Mouse (Mus musculus): ENCODE data around the gene Eno2. TPM values are rescaled to one million over a fixed set of nuclear protein-coding genes. Genes with fewer than 3 reads are reported as not detected.

Gene Eno2
- 56.4 and 62.0 TPM in 2 replicates for polyA plus RNA-seq (2012; rRNA removed)

DNA sequence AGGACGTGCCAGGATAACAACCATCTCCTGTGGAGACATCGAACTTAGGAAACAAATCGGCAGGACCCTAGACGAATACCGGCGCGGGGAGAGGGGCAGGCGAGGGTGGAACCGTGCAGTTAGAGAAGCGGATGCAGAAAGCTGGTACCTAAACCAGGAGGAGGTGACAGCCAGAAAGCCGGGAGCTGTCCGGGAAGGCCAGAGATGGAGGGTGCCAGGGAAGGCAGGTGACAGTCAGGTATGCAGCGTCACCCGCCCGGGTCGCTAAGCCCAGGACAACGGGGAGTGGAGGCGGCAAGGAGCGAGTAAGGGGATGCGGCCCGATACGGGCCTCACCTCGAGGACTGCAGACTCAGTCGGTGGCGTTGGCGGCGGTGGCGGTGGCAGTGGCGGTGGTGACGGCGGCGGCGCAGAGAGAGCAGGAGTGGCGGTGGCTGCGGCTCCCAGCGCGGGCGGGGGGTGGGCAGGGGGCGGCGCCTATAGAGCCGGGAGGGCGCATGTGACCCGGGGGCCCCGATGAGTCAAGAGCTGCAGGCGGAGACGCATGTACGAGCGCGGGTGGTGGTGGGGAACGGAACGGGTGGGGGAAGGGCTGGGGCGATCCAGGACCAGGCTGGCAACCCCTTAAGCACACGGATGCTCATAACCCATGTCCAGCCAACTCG is at the start of gene Eno2:
Eno2 (minus strand) TSS at position 573 of the 665 bp plus-strand sequence.

DNA sequence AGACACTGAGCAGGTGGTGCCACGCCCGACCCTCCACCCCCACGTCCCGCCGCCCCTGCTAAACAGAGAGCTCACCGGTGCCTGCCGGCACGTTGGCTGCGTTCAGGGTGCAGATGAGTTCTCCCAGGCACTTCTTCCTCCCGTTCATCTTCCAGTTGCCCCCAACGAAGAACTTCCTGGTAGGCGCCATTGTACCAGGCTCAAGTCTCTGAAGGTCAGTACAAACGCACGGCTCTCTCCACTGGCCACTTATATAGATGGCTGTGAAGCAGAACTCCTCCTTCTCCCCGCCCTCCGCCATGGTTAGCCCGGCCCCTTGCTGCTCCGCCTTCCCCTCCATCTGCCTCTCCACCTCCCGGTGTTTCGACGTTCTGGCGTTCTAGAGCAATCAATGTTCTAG is 44.5 kb upstream of the Eno2 start, which contains the start of gene Tpi1:
Tpi1 (minus strand) TSS at position 364 of the 400 bp plus-strand sequence.

DNA sequence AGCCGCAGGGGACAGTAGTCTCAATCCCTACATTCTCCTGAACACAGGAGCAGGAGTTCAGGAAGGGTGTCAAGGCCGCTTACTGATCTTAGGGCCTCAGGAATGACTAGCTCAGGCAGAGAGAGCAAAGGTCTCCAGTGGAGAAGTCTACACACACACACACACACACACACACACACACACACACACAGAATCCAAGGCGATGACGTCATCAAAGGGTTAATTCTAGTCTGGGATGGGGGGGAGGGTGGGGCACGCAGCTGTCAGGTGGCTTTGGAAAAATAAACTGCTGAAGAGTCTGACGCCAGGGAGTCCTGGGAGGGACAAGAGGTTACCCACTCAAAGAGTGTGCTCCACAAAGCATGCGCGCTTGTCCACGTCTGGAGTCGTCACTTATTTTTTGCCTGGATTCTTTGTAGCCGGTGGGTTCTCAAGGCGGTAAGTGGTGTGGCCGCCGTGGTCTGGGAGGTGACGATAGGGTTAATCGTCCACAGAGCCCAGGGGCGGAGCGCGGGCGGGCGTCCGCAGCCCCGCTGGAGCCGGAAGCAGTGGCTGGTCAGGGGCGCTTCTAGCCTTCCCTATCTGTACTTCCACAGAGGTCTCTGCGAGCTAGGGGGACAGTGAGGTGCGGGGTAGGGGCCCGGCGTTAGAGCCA is 39.0 kb upstream of the Eno2 start, which contains the start of gene Spsb2:
Spsb2 (plus strand) TSS at position 304 of the 655 bp plus-strand sequence.

DNA sequence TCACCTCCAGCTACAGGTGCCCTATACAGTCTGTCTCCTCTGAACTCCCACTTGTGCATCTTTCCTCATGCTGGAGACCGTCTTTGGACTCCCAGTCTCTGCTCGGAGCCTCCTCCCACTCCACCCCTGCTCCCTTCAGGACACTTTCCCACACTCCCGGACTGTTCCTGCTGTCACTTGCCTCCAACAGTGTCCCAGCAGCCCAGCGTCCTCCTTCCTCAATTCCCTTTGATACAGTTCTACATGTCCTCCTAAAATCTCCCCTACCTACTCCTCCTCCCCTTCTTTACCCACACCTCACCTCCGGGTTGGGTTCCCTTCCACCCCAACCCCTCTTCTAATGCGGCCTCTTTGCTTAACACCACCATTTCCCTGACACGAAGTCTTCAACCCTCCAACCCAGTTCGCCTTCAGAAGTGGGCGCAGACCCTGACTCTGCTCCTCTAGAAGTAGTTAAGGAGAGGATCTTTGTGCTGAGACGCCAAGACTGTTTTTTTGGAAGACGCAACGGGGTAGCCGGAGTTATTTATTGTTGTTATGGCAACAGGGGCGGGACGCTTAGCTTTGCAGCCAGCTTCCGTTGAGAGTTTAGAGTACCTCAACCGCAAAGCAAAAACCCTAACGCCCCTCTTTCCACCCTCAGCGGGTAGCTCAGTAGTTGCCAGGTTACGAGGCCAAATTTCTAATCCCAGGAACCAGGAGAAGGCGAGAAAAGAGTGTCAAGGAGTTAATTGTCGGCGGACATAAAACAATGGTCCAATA is 9.9 kb upstream of the Eno2 start, which contains the start of gene Lrrc23:
Lrrc23 (minus strand) TSS at position 506 of the 762 bp plus-strand sequence.

DNA sequence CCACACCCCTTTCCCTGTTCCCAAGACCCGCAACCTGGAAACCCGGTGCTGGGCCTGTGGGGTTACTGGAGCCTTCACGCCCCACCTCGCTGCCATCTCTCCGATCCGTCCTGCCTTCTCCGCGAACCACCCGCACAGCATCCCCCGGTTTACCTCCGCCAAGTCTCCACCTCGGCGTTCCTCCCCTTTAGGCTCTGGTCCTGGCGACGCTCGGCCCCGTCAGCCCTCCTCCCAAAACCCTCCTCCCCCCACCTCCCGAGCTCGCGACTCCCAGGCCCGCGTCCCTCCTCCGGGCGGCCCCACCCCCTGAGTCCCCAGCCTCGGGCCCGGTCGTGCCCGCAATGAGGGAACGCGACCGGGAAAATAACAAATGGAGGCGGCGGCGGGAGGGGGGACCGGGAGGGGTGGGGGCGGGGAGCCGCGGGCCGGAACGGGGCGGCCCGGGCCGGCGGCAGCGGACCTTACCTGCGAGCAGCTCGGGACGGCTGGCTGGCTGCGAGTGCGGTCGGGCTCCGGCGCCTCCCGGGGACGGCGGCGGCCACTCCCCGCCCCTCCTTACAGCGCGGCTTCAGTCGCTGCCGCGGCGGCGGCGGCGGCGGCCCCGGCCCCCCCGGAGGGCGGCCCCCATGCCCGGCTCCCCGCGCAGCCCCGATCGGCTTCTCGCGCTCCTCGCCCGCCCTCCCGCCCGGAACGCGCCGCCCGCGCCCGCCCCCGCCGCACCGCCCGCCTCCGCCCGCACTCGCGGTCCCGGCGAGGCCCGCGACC is 13.5 kb downstream of the Eno2 start, which contains the start of the genes Gm45234 and Atn1:
Gm45234 (minus strand) TSS at position 191 of the 765 bp plus-strand sequence.
Atn1 (minus strand) TSS at position 694 of the 765 bp plus-strand sequence.

DNA sequence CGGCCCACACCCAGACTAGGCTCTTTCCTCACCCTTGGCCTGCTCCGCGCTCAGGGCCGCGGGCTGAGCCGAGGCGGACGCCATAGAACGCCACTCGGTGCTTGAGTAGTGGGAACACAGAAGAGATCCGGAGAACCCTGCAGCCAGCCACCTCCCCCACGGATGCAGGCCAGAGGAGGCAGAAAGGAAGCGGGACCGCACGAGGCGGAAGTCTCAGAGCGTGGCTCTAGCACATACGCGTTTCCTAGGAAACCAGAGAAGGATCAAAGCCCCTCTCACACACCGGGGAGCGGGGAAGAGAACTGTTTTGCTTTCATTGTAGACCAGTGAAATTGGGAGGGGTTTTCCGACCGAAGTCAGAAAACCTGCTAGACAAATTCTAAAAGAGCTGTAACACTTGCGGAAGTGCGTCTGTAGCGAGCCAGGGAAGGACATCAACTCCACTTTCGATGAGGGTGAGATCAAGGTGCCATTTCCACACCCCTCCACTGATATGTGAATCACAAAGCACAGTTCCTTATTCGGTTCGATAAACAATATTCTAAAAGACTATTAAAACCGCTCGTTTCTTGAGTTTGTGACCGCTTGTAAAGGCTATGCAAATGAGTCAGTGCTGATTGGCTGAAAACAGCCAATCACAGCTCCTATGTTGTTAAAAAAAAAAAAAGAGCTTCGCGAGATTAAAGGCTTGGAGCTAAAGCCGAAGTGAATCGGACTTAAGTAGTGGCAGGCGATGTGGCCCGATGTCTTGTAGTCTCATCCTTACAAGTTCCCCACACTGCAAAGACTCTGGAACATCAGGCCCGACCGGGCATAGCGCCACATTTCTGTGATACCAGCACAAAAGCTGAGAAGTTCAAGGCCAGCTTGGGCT is 28.3 kb downstream of the Eno2 start, which contains the start of gene Grcc10:
Grcc10 (minus strand) TSS at position 487 of the 874 bp plus-strand sequence.

DNA sequence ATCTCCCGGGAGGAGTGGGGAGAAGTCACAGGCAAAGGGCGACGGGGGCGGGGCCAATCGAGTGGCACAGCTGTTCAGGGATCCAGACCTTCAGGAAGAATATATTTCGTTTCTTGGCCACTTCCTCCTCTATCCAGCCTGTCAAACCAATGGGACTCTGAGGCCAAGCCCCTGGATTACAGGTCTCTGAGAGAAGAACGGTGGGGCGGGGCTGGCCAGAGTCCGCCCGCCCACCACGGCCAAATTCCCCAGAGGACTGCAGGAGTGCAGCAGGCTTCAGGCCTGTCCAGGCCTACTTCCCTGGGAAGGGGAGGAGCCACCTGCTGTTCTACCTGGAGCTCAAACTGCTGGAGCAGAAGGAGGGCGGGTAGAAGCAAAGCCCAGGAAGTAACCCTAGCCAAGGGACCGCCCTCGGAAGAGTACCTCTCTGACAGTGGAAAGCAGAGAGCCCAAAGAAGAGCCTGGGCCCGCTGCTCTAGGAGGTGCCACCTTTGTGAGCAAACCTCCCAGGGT is 30.9 kb downstream of the Eno2 start, which contains the start of gene Ptpn6:
Ptpn6 (minus strand) TSS at position 204 of the 513 bp plus-strand sequence.

DNA sequence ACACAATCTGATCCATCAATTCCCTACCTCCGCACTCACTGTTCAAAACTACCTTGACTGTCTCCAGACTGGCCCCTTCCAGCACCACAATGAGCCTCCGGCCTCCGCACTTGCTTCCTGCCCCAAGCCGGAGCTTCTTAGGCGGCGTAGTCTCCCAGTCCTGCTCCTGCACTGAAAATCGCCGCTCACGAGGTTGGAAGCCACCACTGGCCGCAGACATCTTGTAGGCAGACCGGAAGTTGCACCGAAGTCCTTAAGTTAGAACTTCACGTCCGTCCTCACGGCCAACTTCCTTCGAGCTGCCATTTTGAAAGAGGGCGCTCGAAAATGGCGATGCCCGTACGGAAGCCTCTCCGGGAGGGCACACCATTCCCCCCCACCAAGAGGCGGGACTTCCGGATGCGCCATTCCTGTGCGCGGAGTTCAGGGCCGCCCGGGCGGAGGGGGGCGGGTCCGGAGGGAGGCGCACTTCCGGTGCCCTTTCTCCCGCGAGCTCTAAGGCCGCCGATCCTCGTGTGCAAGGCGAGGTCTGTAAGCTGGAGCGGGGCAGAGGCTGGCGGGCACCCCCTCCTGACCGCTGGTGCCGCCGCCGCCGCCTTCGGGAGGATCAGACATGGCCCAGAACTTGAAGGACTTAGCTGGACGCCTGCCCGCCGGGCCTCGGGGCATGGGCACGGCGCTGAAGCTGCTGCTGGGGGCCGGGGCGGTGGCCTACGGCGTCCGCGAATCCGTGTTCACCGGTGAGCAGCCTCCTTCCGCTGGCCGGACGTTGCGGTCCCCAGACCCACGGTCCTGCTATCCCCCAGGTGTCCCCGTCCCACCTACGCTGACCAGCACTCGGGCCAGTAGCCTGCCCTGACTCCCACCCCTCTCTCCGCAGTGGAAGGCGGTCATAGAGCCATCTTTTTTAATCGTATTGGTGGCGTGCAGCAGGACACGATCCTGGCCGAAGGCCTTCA is 57.4 kb downstream of the Eno2 start, which contains the start of the genes Emg1 and Phb2:
Emg1 (minus strand) TSS at position 355 of the 959 bp plus-strand sequence.
Phb2 (plus strand) TSS at position 513 of the 959 bp plus-strand sequence.

Other genes with a start within 250 kb of the Eno2 start
- gene C1s1, start 227.3 kb downstream of the Eno2 start, polyA plus RNA-seq (2012; rRNA removed): 1.3 and 2.9 TPM in 2 replicates
- not detected in 2 replicates for gene C1rb, start 199.4 kb downstream of the Eno2 start, polyA plus RNA-seq (2012; rRNA removed)
- gene C1s2, start 133.6 kb downstream of the Eno2 start, polyA plus RNA-seq (2012; rRNA removed): 0.34 and 0.44 TPM in 2 replicates
- 53.8 and 63.1 TPM in 2 replicates for gene Lpcat3, start 106.6 kb downstream of the Eno2 start, polyA plus RNA-seq (2012; rRNA removed)
- 134 and 145 TPM in 2 replicates for gene Emg1, start 57.5 kb downstream of the Eno2 start, polyA plus RNA-seq (2012; rRNA removed)
- 171 and 179 TPM in 2 replicates for gene Phb2, start 57.3 kb downstream of the Eno2 start, polyA plus RNA-seq (2012; rRNA removed)
- gene Ptpn6, start 31.0 kb downstream of the Eno2 start, polyA plus RNA-seq (2012; rRNA removed): 5.3 and 6.1 TPM in 2 replicates
- gene Grcc10, start 28.3 kb downstream of the Eno2 start, polyA plus RNA-seq (2012; rRNA removed): 499 and 546 TPM in 2 replicates
- not detected in 2 replicates for gene Gm45234, start 13.7 kb downstream of the Eno2 start, polyA plus RNA-seq (2012; rRNA removed)
- gene Atn1, start 13.1 kb downstream of the Eno2 start, polyA plus RNA-seq (2012; rRNA removed): 77.8 and 103 TPM in 2 replicates
- gene Lrrc23, start 10.1 kb upstream of the Eno2 start, polyA plus RNA-seq (2012; rRNA removed): 9.0 and 9.4 TPM in 2 replicates
- 5.4 and 8.0 TPM in 2 replicates for gene Spsb2, start 39.0 kb upstream of the Eno2 start, polyA plus RNA-seq (2012; rRNA removed)
- gene Tpi1, start 44.6 kb upstream of the Eno2 start, polyA plus RNA-seq (2012; rRNA removed): 409 and 429 TPM in 2 replicates
- gene Usp5, start 59.8 kb upstream of the Eno2 start, polyA plus RNA-seq (2012; rRNA removed): 138 and 145 TPM in 2 replicates
- gene Cdca3, start 59.9 kb upstream of the Eno2 start, polyA plus RNA-seq (2012; rRNA removed): 76.7 and 102 TPM in 2 replicates
- 2.1 and 2.5 TPM in 2 replicates for gene Gnb3, start 70.6 kb upstream of the Eno2 start, polyA plus RNA-seq (2012; rRNA removed)
- gene P3h3, start 88.1 kb upstream of the Eno2 start, polyA plus RNA-seq (2012; rRNA removed): 143 and 182 TPM in 2 replicates
- gene Gpr162, start 94.3 kb upstream of the Eno2 start, polyA plus RNA-seq (2012; rRNA removed): 72.7 and 75.1 TPM in 2 replicates
- 0.18 and 0.20 TPM in 2 replicates for gene Cd4, start 118.5 kb upstream of the Eno2 start, polyA plus RNA-seq (2012; rRNA removed)
- 4.0 and 4.2 TPM in 2 replicates for gene Lag3, start 142.0 kb upstream of the Eno2 start, polyA plus RNA-seq (2012; rRNA removed)
- gene Ptms, start 150.4 kb upstream of the Eno2 start, polyA plus RNA-seq (2012; rRNA removed): 2,372 and 2,516 TPM in 2 replicates
- gene Mlf2, start 161.7 kb upstream of the Eno2 start, polyA plus RNA-seq (2012; rRNA removed): 531 and 537 TPM in 2 replicates
- 135 and 153 TPM in 2 replicates for gene Cops7a, start 195.9 kb upstream of the Eno2 start, polyA plus RNA-seq (2012; rRNA removed)
- gene Pianp, start 227.0 kb upstream of the Eno2 start, polyA plus RNA-seq (2012; rRNA removed): 36.3 and 46.5 TPM in 2 replicates
- gene Zfp384, start 239.5 kb upstream of the Eno2 start, polyA plus RNA-seq (2012; rRNA removed): 104 and 109 TPM in 2 replicates